In genomic region chr4:106982344-106983121, GRCm38 (mm10) we compare ENCODE assay signal across 13 mouse cellular contexts.
DNase-seq lines count a peak whose midpoint lies in the region; ATAC-seq and TF ChIP-seq lines count a peak whose summit lies in the region.
"Had no signal": no experiment of that assay in that cellular context is flagged by ENCODE, and none has a peak within 500 bp of the region (broad histone marks: within the 10 kb centered on the region; RNA-seq: fewer than 3 reads in every experiment).

No protein-coding gene starts in this region.

- no peak overlapping the region for H3K9ac ChIP-seq in embryonic facial prominence, embryonic 15.5 days
- no peak overlapping the region for H3K9ac ChIP-seq in midbrain, embryonic 15.5 days
- H3K9ac ChIP-seq: embryonic facial prominence, embryonic 12.5 days; hindbrain, embryonic 15.5 days had no signal

- no peak for TF ChIP-seq POLR2A in kidney, adult 2 months (IDR thresholded peaks at IDR 0.05; ENCODE audit: low read depth, low read length)
- TF ChIP-seq POLR2A in thymus, adult 2 months (IDR thresholded peaks at IDR 0.05; ENCODE audit: control insufficient read depth, extremely low read depth, insufficient read depth, low read length, poor library complexity), result no peak

- H3K36me3 ChIP-seq in kidney, adult 2 months (ENCODE audit: control insufficient read depth, insufficient read depth, low read length), result no peaks in the 10 kb centered on the region
- no peaks in the 10 kb centered on the region for H3K36me3 ChIP-seq in embryonic facial prominence, embryonic 15.5 days
- no peaks in the 10 kb centered on the region for H3K36me3 ChIP-seq in midbrain, embryonic 15.5 days (replicated peaks)
- H3K36me3 ChIP-seq in thymus, adult 2 months (ENCODE audit: control insufficient read depth, insufficient read depth, low read length), result no peaks in the 10 kb centered on the region
- H3K36me3 ChIP-seq: hindbrain, embryonic 15.5 days had no signal

- no peaks in the 10 kb centered on the region for H3K27me3 ChIP-seq in kidney, adult 2 months (replicated peaks; ENCODE audit: control insufficient read depth, insufficient read depth, low read length)
- no peaks in the 10 kb centered on the region for H3K27me3 ChIP-seq in embryonic facial prominence, embryonic 15.5 days
- H3K27me3 ChIP-seq in midbrain, embryonic 15.5 days (replicated peaks), result no peaks in the 10 kb centered on the region
- H3K27me3 ChIP-seq in thymus, adult 2 months (ENCODE audit: control insufficient read depth, insufficient read depth, low read length), result no peaks in the 10 kb centered on the region
- H3K27me3 ChIP-seq: embryonic facial prominence, embryonic 12.5 days; hindbrain, embryonic 15.5 days had no signal

- H3K4me3 ChIP-seq in kidney, adult 2 months (ENCODE audit: insufficient read depth, low read depth, low read length), result no peak overlapping the region
- no peak overlapping the region for H3K4me3 ChIP-seq in embryonic facial prominence, embryonic 15.5 days (replicated peaks)
- no peak overlapping the region for H3K4me3 ChIP-seq in midbrain, embryonic 15.5 days
- H3K4me3 ChIP-seq in thymus, adult 2 months (ENCODE audit: control insufficient read depth, insufficient read depth, low read length), result no peak overlapping the region
- H3K4me3 ChIP-seq: embryonic facial prominence, embryonic 12.5 days; hindbrain, embryonic 15.5 days; left cerebral cortex, adult 2 months had no signal

- intact Hi-C loops in left cerebral cortex, postnatal 36 days (cut with DNase I), result no loop called here

- no peaks in the 10 kb centered on the region for H3K9me3 ChIP-seq in embryonic facial prominence, embryonic 15.5 days (replicated peaks)
- no peaks in the 10 kb centered on the region for H3K9me3 ChIP-seq in midbrain, embryonic 15.5 days
- H3K9me3 ChIP-seq: embryonic facial prominence, embryonic 12.5 days; hindbrain, embryonic 15.5 days had no signal

- no peak overlapping the region for H3K27ac ChIP-seq in kidney, adult 2 months (ENCODE audit: insufficient read depth, low read depth, low read length)
- H3K27ac ChIP-seq in embryonic facial prominence, embryonic 15.5 days (replicated peaks), result 0 out of 2 replicates have a peak overlapping the region, but pooled peaks have one; percentile 11
- H3K27ac ChIP-seq in midbrain, embryonic 15.5 days, result 0 out of 2 replicates have a peak overlapping the region, but pooled peaks have one; percentile 18
- no peak overlapping the region for H3K27ac ChIP-seq in thymus, adult 2 months (ENCODE audit: control insufficient read depth, insufficient read depth, low read length)
- H3K27ac ChIP-seq: embryonic facial prominence, embryonic 12.5 days; hindbrain, embryonic 15.5 days; left cerebral cortex, adult 2 months had no signal

- no peak for ATAC-seq in embryonic facial prominence, embryonic 15.5 days (ENCODE audit: insufficient number of reproducible peaks, low FRiP score, low TSS enrichment, low read depth)
- no peak for ATAC-seq in midbrain, embryonic 15.5 days (replicated peaks)
- ATAC-seq: lung, postnatal 0 days had no signal

- no peak overlapping the region for H3K4me2 ChIP-seq in embryonic facial prominence, embryonic 15.5 days (replicated peaks)
- H3K4me2 ChIP-seq in midbrain, embryonic 15.5 days, result no peak overlapping the region
- H3K4me2 ChIP-seq: embryonic facial prominence, embryonic 12.5 days; heart, embryonic 11.5 days; hindbrain, embryonic 15.5 days had no signal

- H3K4me1 ChIP-seq in kidney, adult 2 months (ENCODE audit: control insufficient read depth, insufficient read depth, low read length), result peaks cover 36% of the 10 kb centered on the region
- H3K4me1 ChIP-seq in embryonic facial prominence, embryonic 15.5 days, result peaks cover 96% of the 10 kb centered on the region
- peaks cover 86% of the 10 kb centered on the region for H3K4me1 ChIP-seq in midbrain, embryonic 15.5 days
- H3K4me1 ChIP-seq in thymus, adult 2 months (replicated peaks; ENCODE audit: control insufficient read depth, insufficient read depth, low read length), result peaks cover 8% of the 10 kb centered on the region

- DNase-seq in kidney, adult 2 months, result peak; percentile 91
- no peak for DNase-seq in kidney, postnatal 10 days
- peak; percentile 78 for DNase-seq in kidney, adult 9 months
- no peak for DNase-seq in left cerebral cortex, postnatal 36 days (ENCODE audit: low spot score in 2 of 2)
- DNase-seq in thymus, adult 2 months, result no peak
- DNase-seq: cerebellum, adult 2 months had no signal

- no peak for TF ChIP-seq CTCF in kidney, adult 2 months (conservative IDR thresholded peaks at IDR 0.05; ENCODE audit: insufficient read depth, insufficient read length, low read depth, low read length)
- no peak for TF ChIP-seq CTCF in thymus, adult 2 months (IDR thresholded peaks at IDR 0.05; ENCODE audit: borderline replicate concordance, control insufficient read depth, extremely low read depth, insufficient read depth, low read length, poor library complexity)

- 41% methylated on average over 4 of the region's 4 CpGs for WGBS in kidney, adult 2 months
- WGBS in embryonic facial prominence, embryonic 15.5 days, result 55% methylated on average over 4 of the region's 4 CpGs
- 59% methylated on average over 4 of the region's 4 CpGs for WGBS in midbrain, embryonic 15.5 days
- 78% methylated on average over 4 of the region's 4 CpGs for WGBS in thymus, adult 2 months

Comparison
In these comparisons a context has a peak if more than half of its experiments do, and no peak if none do; other contexts are left out.
1. DNase-seq: peak in kidney, adult 2 months (single experiment) and kidney, adult 9 months (single experiment); none in kidney, postnatal 10 days (single experiment), left cerebral cortex, postnatal 36 days (0 of 2) and thymus, adult 2 months (single experiment).
2. H3K27ac ChIP-seq: peak in embryonic facial prominence, embryonic 15.5 days (single experiment) and midbrain, embryonic 15.5 days (single experiment); none in kidney, adult 2 months (single experiment) and thymus, adult 2 months (single experiment).